Mouse (Mus musculus) heart, adult 18-20 months (tissue): Measurements from ENCODE around the gene Pigr. TPM values are rescaled to one million over a fixed set of nuclear protein-coding genes. Genes with fewer than 3 reads are reported as not detected.

Source experiments
- DNase-seq, 2 experiments: peaks; one replicate each; pipeline ENCODE4 v3.0.0; 2021 to 2022; ENCODE audit warnings: mixed read lengths in 1 of 2
- total RNA-seq, 2 experiments: library from RNA; stranded (reverse); gene quantifications; 2 replicates each; pipeline ENCODE4 v1.2.3; 2021

Pigr gene
- total RNA-seq, 2 experiments from 2014 or later: 4.2 TPM; not detected in 1

- DNase-seq: no peak
Observed at GRCm38 (mm10) chr1:130829906-130830830, 3.7 kb downstream of the Pigr start.

DNA sequence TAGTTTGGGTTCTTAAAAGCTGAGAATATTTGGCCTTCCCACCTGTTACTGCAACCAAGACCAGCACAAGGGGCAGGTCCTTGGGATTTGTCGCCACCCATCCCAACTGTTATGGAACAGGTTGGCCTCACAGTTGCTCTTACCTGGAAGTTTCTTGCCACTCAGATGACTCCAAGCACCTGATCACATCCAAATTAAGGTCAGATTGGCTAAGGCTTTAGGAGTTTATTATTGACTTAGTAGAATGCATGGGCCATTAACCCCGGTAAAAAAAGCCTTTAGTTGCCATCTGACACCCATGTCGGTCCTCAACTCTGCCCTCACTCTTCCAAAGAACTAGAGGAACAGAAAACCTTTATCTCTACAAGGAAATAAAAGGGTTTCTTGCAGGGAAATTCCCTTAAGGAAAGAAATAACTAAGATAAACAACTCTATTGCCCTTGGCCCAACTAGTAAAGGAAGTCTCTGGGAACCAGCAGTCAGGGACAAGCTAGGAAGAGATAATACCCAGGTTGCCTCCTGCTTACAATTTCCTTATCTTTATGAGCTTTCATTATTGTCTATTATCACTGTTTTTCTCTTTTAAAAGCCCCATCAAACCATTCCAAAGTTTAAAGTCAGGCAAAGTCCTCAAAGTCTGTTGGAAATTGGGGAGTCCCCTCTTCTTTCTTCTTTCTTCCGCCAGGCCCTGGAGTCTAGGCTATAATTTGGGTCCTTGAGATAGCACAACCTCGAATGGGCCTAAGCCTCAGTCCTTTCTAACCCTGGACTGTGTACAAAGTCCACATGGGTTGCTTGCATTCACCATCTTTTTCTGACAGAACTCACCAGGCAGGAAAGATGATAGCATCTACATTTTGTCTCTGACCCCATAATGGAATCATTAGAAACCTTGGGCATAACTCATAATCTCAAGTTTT is 6.0 kb downstream of the Pigr start:
- DNase-seq: no peak

DNA sequence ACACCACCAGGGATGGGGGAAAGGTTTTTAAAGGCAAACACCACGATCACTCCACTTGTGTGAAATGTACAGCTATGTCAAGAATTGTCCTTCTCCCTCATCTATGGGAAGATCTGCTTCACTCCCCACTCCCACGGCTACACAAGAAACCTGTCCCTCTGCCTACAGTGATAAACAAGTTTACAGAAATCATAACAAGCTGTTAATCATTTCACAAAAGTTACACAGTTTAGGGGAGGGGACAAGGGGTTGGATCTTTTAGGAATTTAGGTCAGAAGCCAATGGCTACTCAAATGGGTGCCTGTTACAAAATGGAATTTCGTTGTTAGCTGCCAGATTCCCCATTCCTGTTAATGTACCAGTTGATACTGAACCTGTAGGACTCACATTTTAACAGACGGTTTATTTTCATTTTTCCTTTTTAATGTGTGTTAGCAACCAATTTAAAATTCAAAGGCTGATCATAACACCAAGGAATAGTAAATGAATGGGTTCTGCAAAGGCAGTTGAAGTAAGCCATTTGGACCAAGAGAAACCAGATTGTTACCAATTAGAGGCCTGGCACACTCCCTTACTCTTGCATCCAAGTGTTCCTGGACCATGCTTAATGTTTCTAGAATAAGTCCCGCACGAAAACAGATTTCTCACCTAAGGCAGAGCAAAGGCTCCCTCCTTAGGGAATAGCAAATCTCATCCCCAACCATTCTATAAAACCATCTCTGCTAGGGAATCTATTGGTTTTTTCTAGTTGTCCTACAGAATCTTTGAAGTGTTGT is 8.9 kb downstream of the Pigr start:
- DNase-seq: no peak

- peak in 1 of 2 experiments; percentile 5 for DNase-seq
Observed at GRCm38 (mm10) chr1:130838288-130838687, 11.8 kb downstream of the Pigr start.

DNA sequence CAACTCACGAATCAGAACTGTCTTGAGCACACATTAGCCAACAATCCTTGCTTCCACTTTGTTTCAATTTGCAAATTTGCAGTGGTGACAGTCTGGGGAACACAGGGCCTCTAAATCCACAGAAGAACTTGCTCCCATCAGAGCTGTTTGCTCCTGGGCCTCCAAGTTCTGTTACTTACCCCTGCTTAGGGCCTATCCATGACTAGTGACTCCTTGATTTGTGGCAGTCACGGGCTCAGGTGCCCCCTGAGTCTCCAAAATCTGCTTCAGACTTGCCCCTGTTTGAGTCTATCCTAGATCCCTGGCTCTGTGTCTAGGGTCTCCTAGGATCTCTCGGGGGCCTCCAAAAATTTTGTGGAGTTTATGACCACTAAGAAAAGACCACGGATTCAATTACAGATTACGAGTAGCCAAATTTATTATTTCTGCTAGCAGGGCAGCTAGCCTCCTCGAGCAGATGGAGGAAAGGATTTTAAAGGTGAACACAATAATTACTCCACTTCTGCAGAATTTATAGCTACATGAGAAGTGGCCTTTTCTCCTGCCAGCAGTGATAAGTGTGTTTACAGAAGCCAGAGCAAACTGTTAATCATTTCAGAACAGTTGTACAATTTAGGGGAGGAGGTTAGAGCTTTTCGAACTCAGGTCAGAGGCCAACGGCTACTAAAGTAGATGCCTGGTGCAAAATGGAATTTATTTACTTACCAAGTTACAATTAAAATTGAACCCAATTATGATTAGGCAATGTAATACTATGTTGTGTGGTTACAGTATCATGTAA is 14.3 kb downstream of the Pigr start:
- no peak for DNase-seq

DNA sequence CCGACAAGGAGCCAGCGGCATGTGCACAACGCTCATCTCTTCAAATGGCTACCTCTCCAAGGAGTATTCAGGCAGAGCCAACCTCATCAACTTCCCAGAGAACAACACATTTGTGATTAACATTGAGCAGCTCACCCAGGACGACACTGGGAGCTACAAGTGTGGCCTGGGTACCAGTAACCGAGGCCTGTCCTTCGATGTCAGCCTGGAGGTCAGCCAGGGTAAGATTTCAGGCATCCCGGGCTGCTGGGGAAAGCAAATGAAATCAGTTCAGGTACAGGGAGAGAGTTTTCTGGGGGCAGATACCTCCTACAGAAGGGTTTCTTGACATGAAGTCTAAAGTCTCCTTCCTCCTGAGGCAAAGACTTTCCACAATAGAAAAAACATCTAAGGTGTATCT is 15.1 kb downstream of the Pigr start:
- no peak for DNase-seq

GRCm38 (mm10) chr1:130844516-130844915 is 18.0 kb downstream of the Pigr start:
- DNase-seq: no peak

GRCm38 (mm10) chr1:130849530-130850214 is 23.2 kb downstream of the Pigr start:
- DNase-seq: no peak

DNA sequence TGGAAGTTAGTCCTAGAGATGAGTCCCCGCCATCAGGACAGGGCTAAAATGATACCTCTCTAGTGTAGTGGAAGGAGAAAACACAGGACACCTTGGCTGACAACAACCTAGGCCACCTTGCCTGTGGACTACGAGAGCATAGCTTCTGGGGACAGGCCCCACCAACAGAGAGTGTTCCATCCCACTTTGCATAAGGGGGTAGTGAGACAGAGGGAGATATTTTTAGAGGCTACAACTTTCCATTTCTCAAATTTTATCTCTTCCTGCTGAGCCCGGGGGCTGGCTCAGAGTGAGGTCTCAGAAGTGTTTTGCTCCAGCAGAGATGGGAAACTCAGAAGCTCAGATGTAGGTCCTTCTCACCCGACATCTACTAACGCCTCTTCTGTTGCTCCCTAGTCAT is 23.9 kb downstream of the Pigr start:
- no peak for DNase-seq

GRCm38 (mm10) chr1:130854819-130855218 is 28.3 kb downstream of the Pigr start:
- no peak for DNase-seq

GRCm38 (mm10) chr1:130855723-130856122 is 29.2 kb downstream of the Pigr start:
- no peak for DNase-seq

GRCm38 (mm10) chr1:130857456-130857855 is 31.0 kb downstream of the Pigr start:
- no peak for DNase-seq

DNA sequence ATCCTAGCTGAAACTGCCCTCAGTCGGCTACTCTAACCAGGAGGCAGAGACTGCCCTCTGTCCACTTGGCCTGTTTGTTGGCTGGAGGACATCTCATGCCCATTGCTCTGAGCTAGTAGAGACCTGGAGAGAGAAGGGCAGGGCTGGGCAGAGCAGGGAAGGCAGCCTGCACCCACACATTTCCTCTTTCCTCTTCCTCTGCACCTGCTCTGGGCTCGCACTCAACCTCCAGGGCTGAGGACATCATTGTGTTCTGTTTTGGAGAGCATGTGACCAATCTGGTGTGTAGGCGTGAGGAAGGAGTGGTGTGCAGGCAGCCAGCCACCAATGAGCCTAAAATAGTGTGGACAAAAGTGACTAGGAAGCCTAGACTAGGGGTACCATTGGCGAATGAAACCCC is 37.8 kb downstream of the Pigr start:
- DNase-seq: peak in 1 of 2 experiments; percentile 22

- no peak for DNase-seq
Observed at GRCm38 (mm10) chr1:130864741-130865140, 38.3 kb downstream of the Pigr start.

DNA sequence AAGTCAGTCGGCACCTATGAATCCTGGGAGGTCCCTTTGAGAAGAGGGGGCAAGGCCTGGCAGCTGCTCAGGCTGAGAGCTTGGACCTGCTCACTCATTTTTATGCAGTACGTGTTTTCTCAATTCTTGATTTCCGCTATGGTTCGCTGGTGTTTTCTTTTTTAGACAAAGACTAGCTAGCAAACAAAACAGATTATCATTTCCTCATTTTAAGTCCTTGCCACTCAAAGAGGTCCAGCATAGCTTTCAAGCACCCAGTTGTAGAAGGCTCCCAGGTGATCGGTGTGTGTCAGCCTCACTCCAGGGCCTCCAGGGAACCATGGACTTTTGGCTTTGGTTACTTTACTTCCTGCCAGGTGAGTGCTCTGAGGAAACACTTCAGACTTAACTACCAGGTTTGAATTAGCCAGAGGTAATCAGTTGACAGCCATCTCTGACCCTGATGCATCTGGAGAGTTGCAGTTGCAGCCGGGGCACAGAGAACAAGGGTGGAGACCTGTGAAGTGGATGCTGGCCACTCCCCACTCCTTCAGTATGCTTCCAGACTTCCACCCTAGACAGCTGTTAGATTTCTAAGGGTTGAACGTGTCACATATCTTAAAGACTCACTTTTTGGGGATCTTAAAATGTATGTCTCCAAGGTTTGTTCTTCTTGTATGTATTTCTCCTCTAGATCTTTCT is 39.2 kb downstream of the Pigr start, which contains the start of gene Fcmr:
Gene Fcmr (plus strand): TSS at position 129 of the 681 bp plus-strand sequence.
- DNase-seq: no peak

DNA sequence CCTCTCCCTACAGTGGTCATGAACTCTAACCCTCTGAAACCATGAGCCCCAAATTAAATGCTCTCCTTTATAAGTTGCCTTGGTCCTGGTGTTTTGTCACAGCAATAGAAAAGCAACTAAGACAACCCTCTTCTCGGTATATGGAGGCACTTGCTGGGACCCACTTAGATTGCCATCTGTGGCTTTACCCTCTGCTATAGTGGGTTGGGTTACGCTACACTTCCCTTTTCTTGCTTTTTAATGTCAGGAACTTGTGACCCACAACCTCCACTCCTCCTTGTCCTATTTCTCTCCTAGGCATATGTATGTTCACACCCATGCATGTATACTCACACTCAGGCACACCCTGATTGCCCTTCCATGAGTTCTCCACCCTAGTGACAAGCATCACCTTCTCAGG is 46.4 kb downstream of the Pigr start:
- DNase-seq: no peak

DNA sequence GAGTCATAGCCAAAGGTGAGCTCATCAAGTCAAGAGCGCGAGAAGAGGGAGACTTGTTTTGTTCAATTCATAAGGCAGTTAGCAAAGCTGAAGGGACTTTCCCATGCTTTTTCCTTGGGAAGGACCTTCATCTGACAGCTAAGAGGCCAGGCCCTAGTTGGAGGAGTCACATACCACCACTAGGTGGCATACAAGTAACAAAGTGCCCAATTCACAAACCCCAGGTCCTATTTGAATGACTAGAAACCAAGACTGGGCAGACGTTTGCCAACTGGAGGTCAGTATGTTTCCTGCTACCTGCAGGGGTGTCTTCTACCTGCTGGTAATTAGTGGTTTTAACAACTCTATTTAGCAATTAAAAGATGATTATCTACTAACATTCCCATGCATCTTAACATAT is 48.7 kb downstream of the Pigr start:
- peak; percentile 37 to 57 for DNase-seq

DNA sequence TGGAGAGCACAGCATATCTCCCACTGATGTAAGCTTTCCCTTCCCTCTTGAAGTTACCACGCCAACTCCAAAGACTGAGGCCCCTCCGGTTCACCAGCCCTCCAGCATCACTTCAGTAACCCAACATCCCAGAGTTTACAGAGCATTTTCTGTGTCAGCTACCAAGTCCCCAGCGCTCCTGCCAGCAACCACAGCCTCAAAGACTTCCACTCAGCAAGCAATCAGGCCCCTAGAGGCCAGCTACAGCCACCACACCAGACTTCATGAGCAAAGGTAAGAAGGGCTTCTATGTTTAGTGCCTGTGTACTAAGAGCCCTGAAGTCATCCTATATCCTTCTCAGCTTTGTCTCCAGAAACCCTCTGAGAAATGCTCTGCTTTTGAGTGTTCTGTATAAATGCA is 49.4 kb downstream of the Pigr start:
- no peak for DNase-seq

- DNase-seq: peak; percentile 33 to 71
Observed at GRCm38 (mm10) chr1:130876931-130877509, 50.5 kb downstream of the Pigr start.
